Mouse (Mus musculus): Measurements from ENCODE around the gene Hat1.

Gene Hat1

GRCm38 (mm10) chr2:71376433-71376906, 12.3 kb upstream of the Hat1 start:
- DNase-seq (ENCODE audit: low read depth, low spot score) = no peak

DNA sequence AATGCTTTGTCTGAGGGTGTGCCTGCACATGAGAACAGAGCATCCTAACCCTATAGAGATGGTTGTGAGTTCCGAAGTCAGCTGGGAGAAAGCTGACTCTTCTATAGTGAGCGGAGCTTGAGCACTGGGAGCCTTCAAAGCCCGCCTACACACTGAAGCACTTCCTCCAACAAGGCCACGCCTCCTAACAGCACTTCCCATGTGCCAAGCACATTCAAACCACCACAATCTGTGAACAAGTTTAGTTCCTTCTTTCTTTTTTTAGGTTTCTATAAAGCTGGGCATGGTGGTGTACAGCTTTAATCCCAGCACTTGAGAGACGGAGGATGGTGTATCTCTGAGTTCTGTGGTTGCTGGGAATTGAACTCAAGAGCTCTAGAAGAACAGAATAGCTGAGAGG, 11.3 kb upstream of the Hat1 start:
- no peak for DNase-seq (ENCODE audit: low read depth, low spot score)

DNA sequence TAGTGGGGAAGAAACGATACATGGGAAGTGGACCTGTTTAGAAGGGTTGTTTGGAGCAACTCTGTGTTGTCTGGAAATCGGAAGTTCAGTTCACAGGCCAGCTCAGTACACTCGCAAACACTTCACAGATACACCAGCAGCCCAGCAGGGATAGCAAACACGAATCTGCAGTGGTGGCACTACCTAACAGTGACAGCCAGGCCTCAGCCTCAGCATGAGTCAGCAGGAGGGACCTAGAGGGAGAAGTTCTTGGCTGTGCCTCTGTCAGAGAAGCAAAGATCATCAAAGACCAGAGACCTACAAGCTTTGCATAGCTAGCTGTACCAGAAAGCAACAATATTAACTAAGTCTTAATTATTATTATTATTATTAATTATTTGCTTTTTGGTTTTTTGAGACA, 6.8 kb upstream of the Hat1 start:
- no peak for DNase-seq (ENCODE audit: low read depth, low spot score)

GRCm38 (mm10) chr2:71383890-71384289, 4.9 kb upstream of the Hat1 start:
- no peak for DNase-seq (ENCODE audit: low read depth, low spot score)

DNA sequence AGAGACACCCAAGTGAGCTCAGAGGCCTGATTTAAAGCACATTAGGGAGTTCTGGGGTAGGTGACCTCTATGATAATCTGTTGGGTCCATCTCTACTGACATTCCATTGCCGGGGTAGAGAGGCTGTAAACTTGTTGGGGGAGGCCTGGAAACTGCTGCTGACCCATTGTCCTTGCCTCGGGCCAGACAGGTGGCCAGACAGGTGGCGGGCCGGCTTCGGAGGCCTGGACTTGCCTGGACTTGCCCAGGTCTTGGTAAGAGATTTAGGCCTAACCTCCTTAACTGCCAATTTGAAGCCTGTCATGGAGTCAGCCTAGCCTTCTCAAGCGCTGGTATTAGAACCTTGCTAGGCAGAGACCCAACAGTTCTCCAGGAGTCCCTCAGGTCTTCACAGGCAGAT, 992 bp upstream of the Hat1 start:
- no peak for DNase-seq (ENCODE audit: low read depth, low spot score)

DNA sequence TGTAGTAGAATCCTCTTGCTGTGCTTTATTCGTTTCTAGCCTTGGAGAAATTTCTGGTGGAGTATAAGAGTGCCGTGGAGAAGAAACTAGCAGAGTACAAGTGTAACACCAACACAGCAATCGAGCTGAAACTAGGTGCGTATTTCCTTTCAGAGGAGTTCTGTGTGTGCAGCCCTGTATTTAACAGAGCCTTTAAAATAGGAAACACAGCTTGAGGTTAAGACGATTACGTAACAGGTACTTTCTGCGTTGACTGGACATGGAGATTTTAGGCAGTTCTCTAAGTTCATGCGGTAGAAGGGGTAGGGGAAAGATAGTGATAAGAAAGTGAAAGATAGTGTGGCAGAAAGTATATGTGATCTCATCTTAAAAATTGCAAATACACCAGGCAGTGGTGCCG, 1.1 kb downstream of the Hat1 start:
- DNase-seq (ENCODE audit: low read depth, low spot score) = no peak

DNA sequence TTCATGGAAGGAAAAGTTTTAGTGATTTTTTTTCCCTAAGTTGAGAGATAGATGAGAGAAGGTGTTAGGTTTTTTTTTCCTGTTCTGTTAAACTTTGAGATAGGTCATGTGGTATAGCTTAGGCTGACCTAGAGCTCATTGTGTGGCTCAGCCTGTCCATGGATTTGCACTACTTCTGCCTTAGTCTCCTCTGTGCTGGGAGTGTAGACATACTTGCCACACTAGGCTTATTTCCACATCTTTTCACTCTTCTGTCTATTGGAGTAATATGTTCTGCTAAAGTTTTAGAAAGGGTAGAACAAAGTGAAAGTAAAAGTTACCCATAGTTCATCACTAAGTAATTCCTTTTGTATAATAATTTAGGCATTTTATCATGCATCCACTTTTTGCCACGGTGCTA, 16.9 kb downstream of the Hat1 start:
- DNase-seq (ENCODE audit: low read depth, low spot score) = no peak

- DNase-seq (ENCODE audit: low read depth, low spot score) = no peak
These were observed 30.1 kb downstream of the Hat1 start for GRCm38 (mm10) chr2:71418760-71419280.

- DNase-seq (ENCODE audit: low read depth, low spot score) = no peak
These were observed 30.6 kb downstream of the Hat1 start for GRCm38 (mm10) chr2:71419408-71419807.

GRCm38 (mm10) chr2:71420895-71421425, 32.2 kb downstream of the Hat1 start:
- no peak for DNase-seq (ENCODE audit: low read depth, low spot score)

GRCm38 (mm10) chr2:71424545-71424944, 35.8 kb downstream of the Hat1 start:
- no peak for DNase-seq (ENCODE audit: low read depth, low spot score)

DNA sequence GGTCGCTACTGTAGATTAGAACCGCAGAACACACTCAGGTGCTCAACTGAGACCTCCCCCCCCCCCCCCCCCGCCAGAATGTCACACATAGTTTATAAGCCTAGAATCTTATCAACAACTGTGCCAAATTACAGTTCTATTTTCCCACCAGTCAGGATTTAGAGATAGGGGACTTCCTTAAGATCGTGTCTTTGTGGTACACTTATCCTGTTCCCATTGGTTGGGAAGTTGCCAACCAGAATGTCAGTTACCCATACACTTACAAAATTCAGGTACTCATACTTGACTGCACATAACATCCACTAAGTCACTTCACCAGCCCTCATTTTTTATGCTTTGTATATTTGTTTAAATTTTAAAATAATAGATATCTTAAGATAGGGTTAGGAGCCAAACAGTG, 46.7 kb downstream of the Hat1 start:
- no peak for DNase-seq (ENCODE audit: low read depth, low spot score)

- DNase-seq (ENCODE audit: low read depth, low spot score) = no peak
These were observed 54.6 kb downstream of the Hat1 start for GRCm38 (mm10) chr2:71443376-71443775.

DNA sequence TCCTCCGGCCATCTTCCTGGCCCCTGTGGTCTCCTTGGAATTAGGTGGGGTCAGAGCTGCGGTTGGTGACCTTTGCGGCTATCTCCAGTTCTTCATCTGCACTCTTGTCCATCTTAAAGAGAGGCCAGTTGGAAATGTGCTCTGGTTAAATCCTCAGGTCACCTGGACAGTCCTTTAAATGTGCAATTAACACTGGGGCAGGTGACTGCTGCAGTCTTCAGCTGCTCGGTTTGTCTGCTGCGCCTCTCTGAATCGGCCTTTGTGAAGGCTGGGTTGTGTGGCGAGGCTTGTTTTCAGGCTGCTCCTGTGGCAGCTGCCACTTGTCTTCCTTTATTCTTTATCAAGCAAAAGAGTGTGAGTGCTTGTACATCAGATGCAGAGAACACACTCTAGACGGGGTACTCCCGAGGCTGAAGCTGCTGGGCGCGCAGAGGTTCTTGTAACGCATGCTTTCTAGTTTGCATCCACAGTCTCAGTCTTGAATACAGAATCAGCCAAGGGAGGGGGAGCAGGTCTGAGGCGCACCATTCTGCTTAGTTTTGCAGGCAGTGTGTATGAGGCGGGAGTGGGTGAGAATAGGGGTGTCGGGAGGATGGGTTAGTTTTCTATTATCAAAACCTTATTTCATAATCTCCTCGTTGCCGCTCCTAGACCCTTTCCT, 56.9 kb downstream of the Hat1 start:
- DNase-seq (ENCODE audit: low read depth, low spot score) = no peak

- DNase-seq (ENCODE audit: low read depth, low spot score) = no peak
These were observed 60.8 kb downstream of the Hat1 start for GRCm38 (mm10) chr2:71449604-71450003.

DNA sequence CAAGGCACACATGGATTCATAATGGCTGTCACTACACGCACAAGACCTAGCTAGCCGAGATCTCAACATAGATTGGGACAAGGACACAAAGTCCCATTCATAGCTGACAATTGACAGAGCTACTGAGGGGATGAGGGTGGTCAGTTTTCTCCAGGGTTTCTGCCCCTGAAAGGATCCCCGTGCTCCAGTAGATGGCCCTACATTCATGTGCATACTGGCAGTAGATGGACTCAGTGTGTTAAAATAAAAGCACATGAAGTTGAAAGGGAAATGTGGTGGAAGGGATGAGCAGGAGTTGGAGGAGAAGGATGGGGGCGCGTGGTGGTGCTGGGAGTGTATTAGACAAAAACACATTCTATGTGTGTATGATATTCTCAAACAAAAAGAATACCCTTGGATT, 63.0 kb downstream of the Hat1 start:
- no peak for DNase-seq (ENCODE audit: low read depth, low spot score)

DNA sequence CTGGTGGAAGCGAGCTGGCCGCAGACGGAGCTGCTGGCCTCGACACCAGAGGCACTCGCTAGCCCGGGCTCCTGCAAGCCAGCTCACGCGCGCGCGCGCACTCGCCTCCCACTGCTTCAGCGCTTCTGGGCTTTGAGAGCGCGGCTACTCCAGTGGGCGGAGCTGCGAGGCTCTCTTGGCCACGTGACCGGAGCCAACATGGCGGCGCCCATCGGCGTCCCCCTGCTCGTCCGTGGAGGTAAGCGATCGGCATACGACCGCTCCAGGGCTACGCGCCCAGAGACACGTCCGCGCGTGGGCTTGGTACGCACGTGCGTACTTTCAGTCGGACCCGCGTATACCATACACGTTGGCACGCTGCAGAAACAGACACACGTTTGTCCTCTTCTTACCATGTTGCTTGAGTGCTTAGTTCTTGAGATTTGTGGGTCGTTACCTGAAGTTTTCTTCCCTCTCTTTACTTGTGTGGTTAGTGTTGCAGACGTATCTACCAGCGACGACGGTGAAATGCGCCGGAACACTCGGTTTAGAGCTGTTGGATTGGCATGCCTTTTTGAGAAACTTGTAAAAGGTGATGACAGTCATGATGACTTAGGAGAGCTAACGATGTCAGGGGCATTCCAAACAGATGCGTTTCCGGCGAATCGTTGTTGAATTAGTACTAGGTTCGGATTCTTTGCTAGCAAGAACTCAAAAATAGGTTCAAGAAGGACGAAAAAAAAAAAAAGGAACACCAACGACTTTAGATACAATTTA, 64.6 kb downstream of the Hat1 start, which contains the start of gene Metap1d:
Gene Metap1d (plus strand): TSS at position 116 of the 756 bp plus-strand sequence.
- peak; percentile 90 for DNase-seq (ENCODE audit: low read depth, low spot score)

- no peak for DNase-seq (ENCODE audit: low read depth, low spot score)
These were observed 65.1 kb downstream of the Hat1 start for GRCm38 (mm10) chr2:71453917-71454260.

GRCm38 (mm10) chr2:71458624-71459023, 69.9 kb downstream of the Hat1 start:
- no peak for DNase-seq (ENCODE audit: low read depth, low spot score)

DNA sequence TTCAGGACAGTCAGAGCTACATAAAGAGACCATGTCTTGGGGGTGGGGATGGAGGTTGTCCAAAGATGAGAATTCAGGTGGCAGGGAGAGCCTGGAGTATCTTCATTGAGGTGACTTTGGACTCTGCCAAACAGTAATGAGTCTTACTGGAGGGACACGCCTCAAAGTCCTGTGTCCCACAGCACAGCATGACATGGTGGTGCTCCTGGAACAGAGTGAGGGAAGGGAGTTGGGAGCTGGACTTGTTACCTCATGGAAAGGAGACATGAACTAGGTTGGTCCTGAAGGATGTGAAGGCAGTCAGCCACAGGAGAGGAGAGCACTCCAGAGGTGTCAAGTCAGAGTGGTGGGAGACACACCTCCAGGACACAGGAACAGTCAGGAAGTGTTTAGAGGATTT, 70.9 kb downstream of the Hat1 start:
- DNase-seq (ENCODE audit: low read depth, low spot score) = no peak

GRCm38 (mm10) chr2:71461139-71461538, 72.4 kb downstream of the Hat1 start:
- no peak for DNase-seq (ENCODE audit: low read depth, low spot score)

- no peak for DNase-seq (ENCODE audit: low read depth, low spot score)
These were observed 72.8 kb downstream of the Hat1 start for GRCm38 (mm10) chr2:71461589-71461988.

GRCm38 (mm10) chr2:71462066-71462465, 73.3 kb downstream of the Hat1 start:
- no peak for DNase-seq (ENCODE audit: low read depth, low spot score)

All from embryo, embryonic 11.5 days (tissue).